Mouse (Mus musculus): ENCODE measurements around the gene Ajuba.
"Not testable (repeated sequence)": the region's sequence is repeated elsewhere in the genome, so short reads cannot be mapped to it uniquely, and the experiment has no call there.

Ajuba gene

DNA sequence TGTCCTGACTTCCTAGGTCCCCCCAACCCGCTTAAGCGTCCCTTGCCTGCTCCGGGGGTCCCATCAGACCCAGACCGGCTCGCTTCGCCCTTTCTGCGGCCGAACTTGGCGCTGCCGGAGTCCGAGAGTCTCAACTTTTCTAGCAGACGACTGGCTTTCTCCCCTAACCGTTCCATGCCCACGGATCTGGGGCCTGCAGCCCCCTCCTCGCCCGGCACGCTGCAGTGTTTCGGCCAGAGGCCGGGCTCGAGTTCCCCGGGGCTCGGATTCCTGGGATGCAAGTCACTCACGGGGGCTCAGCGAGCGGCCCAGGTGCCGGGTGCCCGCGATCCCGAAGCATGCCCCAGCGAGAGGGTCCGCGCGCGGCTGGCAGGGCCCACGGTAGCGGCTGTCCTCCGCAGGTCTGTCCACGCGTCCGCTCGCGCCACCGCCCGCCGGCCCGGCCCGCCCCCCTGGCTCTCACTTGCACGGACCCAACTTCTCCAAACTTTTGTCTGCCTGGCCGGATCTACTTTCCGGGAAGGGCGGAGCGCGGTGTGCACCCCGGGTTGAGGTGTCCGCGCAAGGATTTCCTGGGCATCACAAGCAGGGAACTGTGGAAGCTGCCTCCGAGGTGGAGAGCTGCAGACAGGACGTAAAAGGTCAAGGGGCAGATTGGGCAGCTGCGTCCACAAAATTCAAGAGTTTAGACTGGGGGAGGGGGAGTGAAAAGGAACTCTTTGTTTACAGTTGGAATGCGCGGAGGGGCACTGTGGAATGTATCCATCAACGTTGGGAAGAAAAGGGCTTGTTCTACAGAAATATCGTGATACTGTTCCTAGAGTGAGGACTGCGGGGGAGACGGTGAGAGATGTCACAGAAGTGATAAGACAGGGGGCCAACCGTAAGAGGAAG, at the start of gene Ajuba:
Gene Ajuba, minus strand, starts transcription at position 470 of the 894 bp plus-strand sequence.
- H3K4me1 ChIP-seq (replicated peaks; ENCODE audit: low read depth, low read length), result peaks cover 60% of the 10 kb centered on the region
- no peaks in the 10 kb centered on the region for H3K9me3 ChIP-seq (ENCODE audit: low read length)
- H3K4me3 ChIP-seq (replicated peaks; ENCODE audit: low read length), result peak within 1 kb of the TSS; percentile 97
- no peaks in the 10 kb centered on the region for H3K27me3 ChIP-seq (ENCODE audit: insufficient read depth, low read length)
- TF ChIP-seq POU5F1 (IDR thresholded peaks at IDR 0.05; ENCODE audit: borderline replicate concordance, low read length), result no peak
- peaks cover 30% of the 10 kb centered on the region for H3K36me3 ChIP-seq (ENCODE audit: insufficient read depth, low read length)

GRCm38 (mm10) chr14:54624976-54625375, 47.6 kb upstream of the Ajuba start:
- Histone ChIP-seq H3K27me3 (ENCODE audit: insufficient read depth, low read length) (peaks cover 42% of the 10 kb centered on the region), H3K36me3 (ENCODE audit: insufficient read depth, low read length) (no peaks in the 10 kb centered on the region), H3K9me3 (ENCODE audit: low read length) (no peaks in the 10 kb centered on the region), H3K4me1 (replicated peaks; ENCODE audit: low read depth, low read length) (peaks cover 22% of the 10 kb centered on the region), H3K4me3 (replicated peaks; ENCODE audit: low read length) (peak overlapping the region; percentile 70)
- TF ChIP-seq CTCF (conservative IDR thresholded peaks at IDR 0.05; ENCODE audit: low read length) (no peak), POU5F1 (IDR thresholded peaks at IDR 0.05; ENCODE audit: borderline replicate concordance, low read length) (no peak), NANOG (IDR thresholded peaks at IDR 0.05; ENCODE audit: borderline replicate concordance, low read length) (no peak)

GRCm38 (mm10) chr14:54623334-54623733, 46.0 kb upstream of the Ajuba start:
- peaks cover 35% of the 10 kb centered on the region for H3K27me3 ChIP-seq (ENCODE audit: insufficient read depth, low read length)
- H3K36me3 ChIP-seq (ENCODE audit: insufficient read depth, low read length), result no peaks in the 10 kb centered on the region
- no peak overlapping the region for H3K4me3 ChIP-seq (replicated peaks; ENCODE audit: low read length)
- TF ChIP-seq NANOG (IDR thresholded peaks at IDR 0.05; ENCODE audit: borderline replicate concordance, low read length) (no peak), POU5F1 (IDR thresholded peaks at IDR 0.05; ENCODE audit: borderline replicate concordance, low read length) (no peak), CTCF (conservative IDR thresholded peaks at IDR 0.05; ENCODE audit: low read length) (no peak)
- peaks cover 20% of the 10 kb centered on the region for H3K4me1 ChIP-seq (replicated peaks; ENCODE audit: low read depth, low read length)
- H3K9me3 ChIP-seq (ENCODE audit: low read length), result no peaks in the 10 kb centered on the region; the same call in 1 of the 2 replicates

- H3K4me1 ChIP-seq (replicated peaks; ENCODE audit: low read depth, low read length), result peaks cover 24% of the 10 kb centered on the region
- H3K9me3 ChIP-seq (ENCODE audit: low read length), result no peaks in the 10 kb centered on the region; the same call in 1 of the 2 replicates
- peaks cover 19% of the 10 kb centered on the region for H3K27me3 ChIP-seq (ENCODE audit: insufficient read depth, low read length)
- no peak within 1 kb of the TSS for H3K4me3 ChIP-seq (replicated peaks; ENCODE audit: low read length)
- TF ChIP-seq NANOG (IDR thresholded peaks at IDR 0.05; ENCODE audit: borderline replicate concordance, low read length) (no peak), CTCF (conservative IDR thresholded peaks at IDR 0.05; ENCODE audit: low read length) (no peak), POU5F1 (IDR thresholded peaks at IDR 0.05; ENCODE audit: borderline replicate concordance, low read length) (no peak)
- H3K36me3 ChIP-seq (ENCODE audit: insufficient read depth, low read length), result peaks cover 5% of the 10 kb centered on the region
These were observed 43.8 kb upstream of the Ajuba start, which contains the start of gene Psmb11 for GRCm38 (mm10) chr14:54621133-54621532. TSS of gene Psmb11 (plus strand) at chr14:54621433.

- Histone ChIP-seq H3K36me3 (ENCODE audit: insufficient read depth, low read length) (peaks cover 31% of the 10 kb centered on the region), H3K27me3 (ENCODE audit: insufficient read depth, low read length) (no peaks in the 10 kb centered on the region), H3K4me3 (replicated peaks; ENCODE audit: low read length) (peak within 1 kb of the TSS; percentile 86)
These were observed 40.6 kb upstream of the Ajuba start, which contains the start of gene Psmb5 for GRCm38 (mm10) chr14:54617897-54618365. TSS of gene Psmb5 (minus strand) at chr14:54618022.

DNA sequence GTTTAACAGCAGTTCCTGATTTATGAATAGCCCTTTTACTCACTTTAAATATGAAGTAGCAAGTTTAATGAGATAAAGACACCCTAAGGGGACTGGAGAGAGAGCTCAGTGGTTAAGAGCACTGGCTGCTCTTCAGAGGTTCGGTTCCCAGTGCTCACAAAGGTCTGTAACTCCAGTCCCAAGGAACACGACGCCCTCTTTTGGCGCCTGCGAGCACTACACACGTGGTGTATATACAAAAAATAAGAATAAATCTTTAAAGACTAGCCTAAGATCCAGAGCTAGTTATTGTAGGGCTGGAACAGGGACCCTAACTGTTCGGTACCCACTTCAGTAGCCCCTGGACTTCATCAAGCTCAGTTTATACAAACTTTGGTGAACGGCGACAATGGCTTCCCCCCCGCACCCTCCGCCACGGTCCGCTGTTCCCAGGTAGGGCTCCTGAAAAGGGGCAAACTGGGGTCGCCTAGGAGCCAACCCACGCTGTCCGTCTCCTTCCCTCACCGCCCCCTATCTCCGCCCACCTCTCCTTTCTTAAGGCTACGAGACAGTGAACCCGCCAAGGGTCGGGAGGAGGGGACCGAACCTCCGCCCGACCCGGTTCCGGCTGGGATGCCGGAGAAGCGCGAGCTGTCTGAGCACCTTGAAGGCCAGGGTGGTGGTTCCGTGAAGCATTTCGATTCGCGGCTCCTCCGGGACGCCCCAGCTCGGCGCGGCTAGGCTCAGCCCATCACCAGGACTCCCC, 40.0 kb upstream of the Ajuba start:
- TF ChIP-seq CTCF (conservative IDR thresholded peaks at IDR 0.05; ENCODE audit: low read length), result peak; percentile 42
- TF ChIP-seq POU5F1 (IDR thresholded peaks at IDR 0.05; ENCODE audit: borderline replicate concordance, low read length), result no peak
- Histone ChIP-seq H3K4me3 (replicated peaks; ENCODE audit: low read length) (peak overlapping the region; percentile 86), H3K4me1 (replicated peaks; ENCODE audit: low read depth, low read length) (peaks cover 33% of the 10 kb centered on the region), H3K9me3 (ENCODE audit: low read length) (no peaks in the 10 kb centered on the region; the same call in 1 of the 2 replicates), H3K36me3 (ENCODE audit: insufficient read depth, low read length) (peaks cover 37% of the 10 kb centered on the region), H3K27me3 (ENCODE audit: insufficient read depth, low read length) (no peaks in the 10 kb centered on the region)

More at GRCm38 (mm10) chr14:54617897-54618365, 40.6 kb upstream of the Ajuba start, which contains the start of gene Psmb5:
- no peaks in the 10 kb centered on the region; the same call in 1 of the 2 replicates for H3K9me3 ChIP-seq (ENCODE audit: low read length)
- TF ChIP-seq NANOG (IDR thresholded peaks at IDR 0.05; ENCODE audit: borderline replicate concordance, low read length), result no peak
- TF ChIP-seq POU5F1 (IDR thresholded peaks at IDR 0.05; ENCODE audit: borderline replicate concordance, low read length), result no peak
- no peak for TF ChIP-seq CTCF (conservative IDR thresholded peaks at IDR 0.05; ENCODE audit: low read length)
- H3K4me1 ChIP-seq (replicated peaks; ENCODE audit: low read depth, low read length), result peaks cover 27% of the 10 kb centered on the region

DNA sequence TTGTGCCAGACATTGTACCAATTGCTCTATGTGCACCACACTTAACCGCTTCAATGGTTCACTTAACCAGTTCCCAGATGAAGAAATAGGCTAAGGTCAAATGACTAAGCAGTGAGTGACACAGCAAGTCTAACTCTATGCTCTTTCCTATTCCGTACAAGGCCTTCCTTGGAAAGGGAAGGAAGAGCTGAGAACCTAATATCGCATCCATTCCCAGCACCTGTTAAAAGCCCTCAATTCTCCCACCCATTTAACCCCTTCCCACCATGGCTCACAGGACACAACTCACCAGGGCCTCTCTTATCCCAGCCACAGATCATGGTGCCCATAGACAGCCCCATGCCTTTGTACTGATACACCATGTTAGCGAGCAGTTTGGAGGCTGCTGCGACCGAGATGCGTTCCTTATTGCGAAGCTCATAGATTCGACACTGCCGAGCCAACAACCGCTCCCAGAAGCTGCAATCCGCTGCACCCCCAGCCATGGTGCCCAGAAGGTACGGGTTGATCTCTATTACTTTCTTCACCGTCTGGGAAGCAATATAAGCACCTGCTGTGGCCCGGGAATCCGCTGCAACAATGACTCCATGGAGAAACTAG, 39.0 kb upstream of the Ajuba start:
- peak overlapping the region; percentile 86 for H3K4me3 ChIP-seq (replicated peaks; ENCODE audit: low read length)
- no peak for TF ChIP-seq POU5F1 (IDR thresholded peaks at IDR 0.05; ENCODE audit: borderline replicate concordance, low read length)
- no peak for TF ChIP-seq CTCF (conservative IDR thresholded peaks at IDR 0.05; ENCODE audit: low read length)
- TF ChIP-seq NANOG (IDR thresholded peaks at IDR 0.05; ENCODE audit: borderline replicate concordance, low read length), result no peak

DNA sequence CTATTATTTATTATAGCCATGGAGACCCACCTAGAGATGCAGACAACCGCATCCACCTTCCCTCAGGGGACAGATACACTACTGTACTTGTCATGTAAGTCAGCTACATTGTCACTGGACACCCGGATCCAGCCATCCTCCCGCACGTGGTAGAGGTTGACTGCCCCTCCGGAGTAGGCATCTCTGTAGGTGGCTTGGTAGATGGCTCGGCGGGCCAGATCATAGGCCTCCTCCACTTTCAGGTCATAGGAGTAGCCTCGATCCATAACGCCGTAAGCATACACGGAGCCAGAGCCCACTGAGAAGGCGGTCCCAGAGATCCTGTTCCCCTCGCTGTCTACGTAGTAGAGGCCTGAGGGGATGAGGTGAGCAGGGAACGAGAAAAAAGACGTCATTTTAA, 36.8 kb upstream of the Ajuba start:
- Histone ChIP-seq H3K36me3 (ENCODE audit: insufficient read depth, low read length) (peaks cover 60% of the 10 kb centered on the region), H3K4me1 (replicated peaks; ENCODE audit: low read depth, low read length) (peaks cover 52% of the 10 kb centered on the region)
- H3K27me3 ChIP-seq (ENCODE audit: insufficient read depth, low read length); H3K9me3 ChIP-seq (ENCODE audit: low read length); H3K4me3 ChIP-seq (replicated peaks; ENCODE audit: low read length): not testable (repeated sequence)

More for the DNA sequence above, 39.0 kb upstream of the Ajuba start:
- Histone ChIP-seq H3K9me3 (ENCODE audit: low read length) (no peaks in the 10 kb centered on the region; the same call in 1 of the 2 replicates), H3K36me3 (ENCODE audit: insufficient read depth, low read length) (peaks cover 47% of the 10 kb centered on the region), H3K4me1 (replicated peaks; ENCODE audit: low read depth, low read length) (peaks cover 33% of the 10 kb centered on the region), H3K27me3 (ENCODE audit: insufficient read depth, low read length) (no peaks in the 10 kb centered on the region)

Measured in E14TG2a.4 (cell line).